Mouse (Mus musculus) liver, embryonic 12.5 days (tissue): ENCODE measurements around the gene Dnm2. TPM values are rescaled to one million over a fixed set of nuclear protein-coding genes. Genes with fewer than 3 reads are reported as not detected.

ENCODE experiments used
- ATAC-seq: fragments of 200-750 bp; cut with Nextera tagmentation; 2 replicates; pipeline ENCODE4 v1.8.0; 2017; ENCODE audit warnings: moderate number of reproducible peaks, mild to moderate bottlenecking, moderate library complexity
- H3K27ac ChIP-seq: fragments of 300-500 bp; sonication (generic); 2 replicates; pipeline ENCODE4 v1.5.1; 2016; ENCODE audit warnings: mild to moderate bottlenecking
- H3K27me3 ChIP-seq: fragments of 300-500 bp; sonication (generic); replicated peaks from 2 replicates; pipeline ENCODE4 v1.6.1; 2016; ENCODE audit warnings: mild to moderate bottlenecking, moderate library complexity
- H3K36me3 ChIP-seq: fragments of 300-500 bp; sonication (generic); 2 replicates; pipeline ENCODE4 v1.6.1; 2016; ENCODE audit warnings: mild to moderate bottlenecking, moderate library complexity
- H3K4me1 ChIP-seq: fragments of 300-500 bp; sonication (generic); 2 replicates; pipeline ENCODE4 v1.6.1; 2016
- H3K4me2 ChIP-seq: fragments of 300-500 bp; sonication (generic); 2 replicates; pipeline ENCODE4 v1.6.1; 2016; ENCODE audit warnings: mild to moderate bottlenecking, moderate library complexity
- H3K4me3 ChIP-seq: fragments of 300-500 bp; sonication (generic); 2 replicates; pipeline ENCODE4 v1.5.1; 2016; ENCODE audit warnings: mild to moderate bottlenecking, moderate library complexity
- H3K9ac ChIP-seq: fragments of 300-500 bp; sonication (generic); 2 replicates; pipeline ENCODE4 v1.6.1; 2016; ENCODE audit warnings: mild to moderate bottlenecking, moderate library complexity
- H3K9me3 ChIP-seq: fragments of 300-500 bp; sonication (generic); replicated peaks from 2 replicates; pipeline ENCODE4 v1.6.1; 2016; ENCODE audit warnings: mild to moderate bottlenecking, moderate library complexity
- WGBS: fragments of 180-500 bp; shearing (Covaris S2); methylation state at CpG from one replicate; pipeline ENCODE4 v1.1.7; 2016; ENCODE audit not compliant: insufficient replicate concordance; 5-methylcytosine and 5-hydroxymethylcytosine counted together
- polyA plus RNA-seq: library from polyadenylated mRNA; unstranded; fragments of >200 nt; fragmentation: Nextera tagmentation; extraction: Ambion mirVana; gene quantifications from 2 replicates; pipeline ENCODE4 v1.2.1, GENCODE M21; 2016

Dnm2 gene
- polyA plus RNA-seq, 1 experiment from 2014 or later: 75.5 TPM

DNA sequence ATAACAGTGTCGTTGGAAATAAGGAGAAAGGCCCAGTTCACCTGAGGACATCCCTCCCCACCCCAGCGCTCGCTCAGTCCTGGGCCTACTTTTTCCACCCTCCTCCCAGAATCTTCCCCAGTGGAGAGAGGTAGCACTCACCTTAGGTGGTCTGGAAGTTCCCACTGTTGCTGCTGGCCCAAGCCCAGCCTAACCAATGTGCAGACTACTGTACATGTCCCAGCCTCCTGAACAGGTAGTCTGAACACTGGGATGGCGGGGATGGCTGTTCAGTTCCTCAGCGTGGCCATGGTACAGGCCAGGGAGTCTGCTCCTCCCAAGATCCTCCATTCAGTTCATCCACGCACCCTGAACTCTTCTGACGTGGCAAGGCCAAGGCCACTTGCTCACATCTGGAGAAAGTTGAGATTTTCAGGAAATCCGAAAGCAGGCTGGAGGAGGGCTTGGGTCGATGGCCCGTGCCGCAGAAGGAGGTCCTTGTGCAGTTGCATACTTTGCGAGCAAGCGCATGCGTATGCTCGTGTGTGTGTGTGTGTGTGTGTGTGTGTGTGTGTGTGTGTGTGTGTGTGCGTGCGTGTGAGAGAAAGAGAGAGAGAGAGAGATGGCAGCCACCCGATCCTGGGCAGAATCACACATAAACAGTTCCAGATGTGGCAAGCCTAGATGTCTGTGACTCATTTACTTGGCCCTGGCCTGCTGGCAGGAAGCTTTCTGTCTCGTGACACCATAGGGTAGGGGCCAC is 71.8 kb downstream of the Dnm2 start:
- H3K4me3 ChIP-seq: no peak overlapping the region
- WGBS: 88% methylated on average over 19 of the region's 19 CpGs
- H3K4me2 ChIP-seq: no peak overlapping the region
- no peaks in the 10 kb centered on the region for H3K9me3 ChIP-seq
- no peaks in the 10 kb centered on the region for H3K27me3 ChIP-seq
- no peak overlapping the region for H3K27ac ChIP-seq
- no peak for ATAC-seq
- H3K9ac ChIP-seq: no peak overlapping the region
- peaks cover 9% of the 10 kb centered on the region for H3K4me1 ChIP-seq
- H3K36me3 ChIP-seq: peaks cover 84% of the 10 kb centered on the region

DNA sequence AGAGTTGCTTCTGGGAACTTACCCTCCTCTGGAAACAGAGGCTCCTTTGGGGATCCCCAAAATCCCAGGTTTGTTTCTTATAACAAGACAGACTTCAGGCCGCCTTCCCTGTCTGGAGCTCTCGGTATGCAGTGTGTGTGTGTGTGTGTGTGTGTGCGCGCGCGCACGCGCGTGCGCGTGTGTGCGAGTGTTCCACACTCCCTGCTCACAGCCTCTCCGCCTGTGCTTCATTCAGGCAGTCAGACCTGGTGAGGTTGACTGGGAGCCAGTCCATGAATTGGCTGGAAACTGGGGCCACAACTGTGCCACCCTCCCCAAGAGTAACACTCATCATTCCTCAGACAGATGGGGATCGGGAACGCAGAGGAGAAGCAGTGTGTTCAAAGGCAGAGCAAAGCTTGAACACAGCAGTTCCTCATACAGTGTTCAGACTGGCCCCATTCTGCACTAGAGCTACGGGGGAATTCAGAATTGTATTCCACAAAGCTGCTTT is 72.4 kb downstream of the Dnm2 start:
- Histone ChIP-seq H3K4me2 (no peak overlapping the region), H3K36me3 (peaks cover 82% of the 10 kb centered on the region), H3K9me3 (no peaks in the 10 kb centered on the region), H3K4me3 (no peak overlapping the region), H3K27ac (no peak overlapping the region), H3K4me1 (peaks cover 9% of the 10 kb centered on the region), H3K27me3 (no peaks in the 10 kb centered on the region), H3K9ac (no peak overlapping the region)
- no peak for ATAC-seq
- 96% methylated on average over 16 of the region's 16 CpGs for WGBS

DNA sequence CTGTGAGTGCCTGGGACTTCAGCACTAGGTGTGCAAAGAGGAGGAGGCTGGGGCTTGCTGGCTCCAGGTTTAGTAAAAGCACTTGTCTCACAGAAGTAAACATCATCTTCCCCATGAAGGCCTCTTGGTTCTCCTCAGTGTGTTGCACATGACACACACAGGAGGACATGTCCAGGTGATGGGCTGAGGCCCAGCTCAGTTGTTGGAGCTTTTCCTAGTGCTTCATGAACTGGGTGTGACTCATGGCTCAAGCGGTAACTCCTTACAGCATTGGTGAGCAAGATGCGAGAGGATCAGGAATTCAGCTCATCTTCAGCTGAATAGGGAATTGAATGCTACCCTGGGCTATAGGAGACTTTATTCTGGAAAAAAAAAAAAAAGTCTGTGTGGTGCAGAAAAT is 73.0 kb downstream of the Dnm2 start:
- H3K4me1 ChIP-seq: peaks cover 9% of the 10 kb centered on the region
- H3K4me3 ChIP-seq: no peak overlapping the region
- H3K4me2 ChIP-seq: no peak overlapping the region
- peaks cover 82% of the 10 kb centered on the region for H3K36me3 ChIP-seq
- no peak overlapping the region for H3K27ac ChIP-seq
- H3K9ac ChIP-seq: no peak overlapping the region
- 92% methylated on average over 2 of the region's 2 CpGs for WGBS
- H3K27me3 ChIP-seq: no peaks in the 10 kb centered on the region
- no peaks in the 10 kb centered on the region for H3K9me3 ChIP-seq
- ATAC-seq: no peak

- no peak overlapping the region for H3K9ac ChIP-seq
- no peaks in the 10 kb centered on the region for H3K9me3 ChIP-seq
- 86% methylated on average over 12 of the region's 12 CpGs for WGBS
- H3K27ac ChIP-seq: no peak overlapping the region
- H3K36me3 ChIP-seq: peaks cover 83% of the 10 kb centered on the region
- H3K4me3 ChIP-seq: no peak overlapping the region
- ATAC-seq: no peak
- peaks cover 9% of the 10 kb centered on the region for H3K4me1 ChIP-seq
- H3K27me3 ChIP-seq: no peaks in the 10 kb centered on the region
- no peak overlapping the region for H3K4me2 ChIP-seq
These were observed 73.7 kb downstream of the Dnm2 start for GRCm38 (mm10) chr9:21498284-21498902.

DNA sequence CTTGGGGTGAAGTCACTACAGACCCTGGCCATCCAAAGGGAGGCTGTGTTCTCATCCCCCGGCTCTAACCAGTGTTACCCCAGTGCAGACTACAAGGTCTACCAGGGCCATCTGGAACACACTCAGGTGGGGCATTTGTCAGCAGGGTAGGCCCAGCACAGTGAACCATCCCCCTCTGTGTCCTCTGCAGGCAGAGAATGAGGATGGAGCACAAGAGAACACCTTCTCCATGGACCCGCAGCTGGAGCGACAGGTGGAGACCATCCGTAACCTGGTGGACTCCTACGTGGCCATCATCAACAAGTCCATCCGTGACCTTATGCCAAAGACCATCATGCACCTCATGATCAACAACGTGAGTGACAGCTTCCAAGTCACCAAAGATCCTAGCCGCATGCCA is 78.6 kb downstream of the Dnm2 start:
- Histone ChIP-seq H3K9ac (no peak overlapping the region), H3K4me2 (no peak overlapping the region), H3K9me3 (no peaks in the 10 kb centered on the region), H3K4me1 (no peaks in the 10 kb centered on the region), H3K27me3 (no peaks in the 10 kb centered on the region), H3K36me3 (peaks cover 85% of the 10 kb centered on the region), H3K4me3 (no peak overlapping the region), H3K27ac (no peak overlapping the region)
- ATAC-seq: no peak
- 88% methylated on average over 8 of the region's 8 CpGs for WGBS

DNA sequence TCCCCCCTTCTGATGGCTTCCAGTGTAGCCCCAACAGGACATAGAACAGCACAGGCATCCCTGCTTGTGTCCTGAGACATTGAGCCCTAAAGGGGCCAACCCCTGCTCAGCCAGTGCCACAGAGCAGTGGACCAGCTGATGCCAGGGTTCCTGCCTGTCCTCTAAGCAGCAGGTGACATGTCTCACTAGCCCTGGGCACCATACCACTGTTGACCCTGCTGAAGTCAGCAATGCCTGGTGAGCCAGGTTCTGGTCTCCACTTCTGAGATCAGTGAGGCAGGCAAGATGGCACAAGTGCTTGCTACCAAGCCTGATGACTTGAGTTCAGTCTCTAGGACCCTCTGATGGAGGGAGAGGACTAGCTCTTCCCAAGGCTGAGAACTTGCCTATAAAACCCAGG is 81.1 kb downstream of the Dnm2 start:
- Histone ChIP-seq H3K27me3 (no peaks in the 10 kb centered on the region), H3K36me3 (peaks cover 75% of the 10 kb centered on the region), H3K9me3 (no peaks in the 10 kb centered on the region), H3K27ac (no peak overlapping the region), H3K4me1 (peaks cover 20% of the 10 kb centered on the region), H3K9ac (no peak overlapping the region), H3K4me3 (no peak overlapping the region), H3K4me2 (no peak overlapping the region)
- ATAC-seq: no peak

- Histone ChIP-seq H3K4me1 (peaks cover 28% of the 10 kb centered on the region), H3K27ac (no peak overlapping the region), H3K36me3 (peaks cover 63% of the 10 kb centered on the region), H3K27me3 (no peaks in the 10 kb centered on the region), H3K9me3 (no peaks in the 10 kb centered on the region), H3K4me3 (no peak overlapping the region), H3K9ac (no peak overlapping the region), H3K4me2 (0 out of 2 replicates have a peak overlapping the region, but pooled peaks have one; percentile 81)
- WGBS: 85% methylated on average over 15 of the region's 15 CpGs
- ATAC-seq: no peak
These were observed 83.2 kb downstream of the Dnm2 start for GRCm38 (mm10) chr9:21507753-21508430.

GRCm38 (mm10) chr9:21508871-21509404 is 84.2 kb downstream of the Dnm2 start:
- peaks cover 53% of the 10 kb centered on the region for H3K36me3 ChIP-seq
- H3K9me3 ChIP-seq: 0 out of 2 replicates have a peak, but pooled peaks cover 5% of the 10 kb centered on the region
- H3K27ac ChIP-seq: peak overlapping the region; percentile 80; the same call in 1 of the 2 replicates
- H3K4me1 ChIP-seq: peaks cover 28% of the 10 kb centered on the region
- H3K4me3 ChIP-seq: peak overlapping the region; percentile 70
- no peak for ATAC-seq
- no peaks in the 10 kb centered on the region for H3K27me3 ChIP-seq
- peak overlapping the region; percentile 73 for H3K9ac ChIP-seq
- WGBS: 73% methylated on average over 7 of the region's 7 CpGs
- peak overlapping the region; percentile 81 for H3K4me2 ChIP-seq

DNA sequence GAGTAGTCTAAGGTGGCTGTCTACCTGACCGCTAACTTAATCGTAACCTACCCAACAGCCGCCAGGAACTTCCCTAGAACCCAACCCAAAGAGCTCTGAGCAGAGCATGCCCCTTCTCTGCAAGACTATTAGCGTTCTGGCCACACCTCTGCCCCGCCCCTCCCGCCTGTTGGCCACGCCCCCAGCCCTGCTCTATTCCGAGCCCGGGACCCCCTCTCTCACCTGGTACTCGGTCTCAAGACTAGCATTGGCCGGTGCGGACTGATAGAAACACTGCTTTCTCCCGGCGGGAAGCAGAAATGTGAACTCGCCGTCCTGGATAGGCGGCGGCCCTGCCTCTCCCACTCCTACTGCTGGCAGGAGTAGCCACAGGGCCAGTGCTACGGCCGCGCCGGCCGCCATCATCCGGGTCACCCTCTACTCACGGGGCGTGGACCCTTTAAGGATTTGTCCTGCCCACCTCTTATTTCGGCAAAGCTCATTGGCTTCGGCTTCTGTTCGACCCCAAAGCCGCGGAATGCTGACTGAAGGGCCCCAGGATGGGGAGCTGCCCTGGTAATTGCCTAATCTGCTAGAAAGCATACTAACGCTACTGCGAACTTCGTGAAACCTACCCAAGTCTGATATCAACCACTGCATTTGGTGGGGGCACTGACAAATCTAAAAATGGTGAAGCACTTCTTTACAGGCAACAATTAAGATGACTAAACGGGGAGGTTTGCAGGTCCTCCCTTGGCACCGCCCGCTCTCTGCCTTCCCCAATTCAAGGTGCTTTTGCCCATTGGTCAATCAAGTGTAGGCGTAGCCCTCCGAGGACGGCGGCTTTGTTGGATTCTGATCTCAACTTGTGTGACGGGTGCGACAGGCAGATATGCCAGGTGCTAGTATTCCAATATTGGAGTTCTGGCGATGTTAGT is 85.3 kb downstream of the Dnm2 start, which contains the start of gene Tmed1:
Gene Tmed1, minus strand, starts transcription at position 481 of the 917 bp plus-strand sequence.
- under 1% methylated on average over 44 of the region's 44 CpGs for WGBS

GRCm38 (mm10) chr9:21510689-21511015 is 85.9 kb downstream of the Dnm2 start:
- 5% methylated on average over 7 of the region's 7 CpGs for WGBS
- Histone ChIP-seq H3K27me3 (no peaks in the 10 kb centered on the region), H3K9me3 (0 out of 2 replicates have a peak, but pooled peaks cover 5% of the 10 kb centered on the region), H3K9ac (peak overlapping the region; percentile 70), H3K27ac (peak overlapping the region; percentile 80), H3K4me1 (peaks cover 35% of the 10 kb centered on the region), H3K4me2 (peak overlapping the region; percentile 81), H3K4me3 (peak overlapping the region; percentile 70), H3K36me3 (peaks cover 35% of the 10 kb centered on the region)
- no peak for ATAC-seq

More for the DNA sequence above, 85.3 kb downstream of the Dnm2 start, which contains the start of gene Tmed1:
- H3K4me1 ChIP-seq: peaks cover 33% of the 10 kb centered on the region
- peak within 1 kb of the TSS; percentile 70 for H3K4me3 ChIP-seq
- peaks cover 42% of the 10 kb centered on the region for H3K36me3 ChIP-seq
- H3K4me2 ChIP-seq: peak within 1 kb of the TSS; percentile 81
- H3K27ac ChIP-seq: peak within 1 kb of the TSS; percentile 80
- no peaks in the 10 kb centered on the region for H3K27me3 ChIP-seq
- H3K9me3 ChIP-seq: 0 out of 2 replicates have a peak, but pooled peaks cover 5% of the 10 kb centered on the region
- ATAC-seq: peak; percentile 92
- peak within 1 kb of the TSS; percentile 73 for H3K9ac ChIP-seq

DNA sequence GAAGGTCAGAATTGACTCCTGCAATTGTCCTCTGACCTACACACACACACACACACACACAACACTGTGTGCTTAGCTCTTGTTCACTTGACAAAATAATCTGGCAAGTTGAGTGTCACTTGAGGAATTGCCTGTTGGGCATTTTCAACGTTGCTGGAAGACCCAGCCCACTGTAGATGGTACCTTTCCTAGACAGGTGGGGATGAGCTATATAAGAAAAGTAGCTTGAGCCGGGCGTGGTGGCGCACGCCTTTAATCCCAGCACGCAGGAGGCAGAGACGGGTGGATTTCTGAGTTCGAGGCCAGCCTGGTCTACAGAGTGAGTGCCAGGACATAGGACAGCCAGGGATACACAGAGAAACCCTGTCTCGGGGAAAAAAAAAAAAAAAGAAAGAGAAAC is 86.3 kb downstream of the Dnm2 start:
- no peak for ATAC-seq
- 63% methylated on average over 9 of the region's 9 CpGs for WGBS
- H3K9ac ChIP-seq: peak overlapping the region; percentile 70
- H3K27ac ChIP-seq: peak overlapping the region; percentile 80
- H3K9me3 ChIP-seq: 0 out of 2 replicates have a peak, but pooled peaks cover 5% of the 10 kb centered on the region
- peak overlapping the region; percentile 81 for H3K4me2 ChIP-seq
- no peaks in the 10 kb centered on the region for H3K27me3 ChIP-seq
- H3K4me1 ChIP-seq: peaks cover 35% of the 10 kb centered on the region
- H3K36me3 ChIP-seq: peaks cover 31% of the 10 kb centered on the region
- H3K4me3 ChIP-seq: peak overlapping the region; percentile 70
